Mouse (Mus musculus): ENCODE measurements around the gene Tpo.

DNA sequence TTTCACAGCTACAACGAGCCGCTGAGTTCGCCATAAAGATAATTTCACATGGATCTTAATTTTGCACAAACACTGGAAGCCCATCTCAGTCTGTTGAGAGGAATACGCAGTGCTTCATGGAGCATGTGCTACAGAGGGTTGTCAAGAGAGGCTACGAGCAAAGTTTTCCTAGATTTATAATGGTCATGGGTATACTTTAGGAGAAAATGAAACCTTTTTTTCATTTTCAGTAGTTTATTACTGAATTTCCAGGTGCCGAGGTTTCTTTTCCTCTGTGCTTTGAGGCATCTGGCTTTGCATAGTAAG lies 3.1 kb downstream of the Tpo start:
- TF ChIP-seq CTCF (IDR thresholded peaks at IDR 0.05; ENCODE audit: control insufficient read depth, insufficient read depth, insufficient replicate concordance, low read depth, low read length) (no peak), POLR2A (IDR thresholded peaks at IDR 0.05; ENCODE audit: control insufficient read depth, low read depth, low read length) (no peak)
